Mouse (Mus musculus) liver, adult 2 months (tissue): ENCODE measurements around the gene Eef1g.

Experiments
- CTCF ChIP-seq: fragments of 200-500 bp; IDR thresholded peaks from 2 replicates; pipeline ENCODE4 v1.5.1; 2011; ENCODE audit warnings: low read depth, low read length, control low read depth
- POLR2A ChIP-seq: fragments of 200-500 bp; IDR thresholded peaks from 2 replicates; pipeline ENCODE4 v1.6.1; 2011; ENCODE audit warnings: low read length, control low read depth; ENCODE audit not compliant: insufficient read depth; ENCODE audit errors: extremely low read depth

DNA sequence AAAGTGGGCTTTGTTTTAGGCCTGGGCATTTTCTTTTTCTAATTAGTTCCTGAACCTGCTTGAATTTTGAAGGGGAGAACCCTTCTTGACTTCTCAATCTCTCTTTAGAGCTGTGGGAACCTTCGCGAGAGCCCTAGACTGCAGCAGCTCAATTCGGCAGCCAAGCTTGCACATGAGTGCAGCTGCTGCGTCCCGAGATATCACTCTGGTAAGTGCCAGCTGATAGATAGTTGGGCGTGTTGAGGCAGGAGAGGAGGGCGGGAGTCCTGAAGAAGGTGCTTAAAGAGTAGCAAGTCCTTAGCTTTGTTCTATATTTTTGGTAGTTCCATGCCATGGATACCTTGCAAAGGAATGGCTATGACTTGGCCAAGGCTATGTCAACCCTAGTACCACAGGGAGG lies 19.9 kb upstream of the Eef1g start:
- TF ChIP-seq CTCF, result no peak
- TF ChIP-seq POLR2A, result no peak
